Mouse (Mus musculus) forebrain, embryonic 16.5 days (tissue): Measurements from ENCODE around the gene Cux1. TPM values are rescaled to one million over a fixed set of nuclear protein-coding genes. Genes with fewer than 3 reads are reported as not detected.

Experiments used
- ATAC-seq: fragments of 200-750 bp; cut with Nextera tagmentation; 2 replicates; pipeline ENCODE4 v1.8.0; 2017; ENCODE audit warnings: mild to moderate bottlenecking, moderate library complexity
- H3K27ac ChIP-seq: fragments of 300-500 bp; sonication (generic); 2 replicates; pipeline ENCODE4 v1.5.1; 2014; ENCODE audit warnings: low read length, control low read depth
- H3K27me3 ChIP-seq: fragments of 300-500 bp; sonication (generic); replicated peaks from 2 replicates; pipeline ENCODE4 v1.6.1; 2014; ENCODE audit warnings: low read length; ENCODE audit not compliant: control insufficient read depth, insufficient read depth
- H3K36me3 ChIP-seq: fragments of 300-500 bp; sonication (generic); 2 replicates; pipeline ENCODE4 v1.6.1; 2014; ENCODE audit not compliant: control insufficient read depth, insufficient read depth
- H3K4me1 ChIP-seq: fragments of 300-500 bp; sonication (generic); replicated peaks from 2 replicates; pipeline ENCODE4 v1.6.1; 2014; ENCODE audit warnings: low read length; ENCODE audit not compliant: control insufficient read depth, insufficient read depth
- H3K4me2 ChIP-seq: fragments of 300-500 bp; sonication (generic); 2 replicates; pipeline ENCODE4 v1.6.1; 2014; ENCODE audit warnings: mild to moderate bottlenecking, low read length, control low read depth
- H3K4me3 ChIP-seq: fragments of 300-500 bp; sonication (generic); replicated peaks from 2 replicates; pipeline ENCODE4 v1.5.1; 2014; ENCODE audit warnings: mild to moderate bottlenecking, low read length, control low read depth
- H3K9ac ChIP-seq: fragments of 300-500 bp; sonication (generic); replicated peaks from 2 replicates; pipeline ENCODE4 v1.6.1; 2014; ENCODE audit warnings: low read depth, low read length, control low read depth
- H3K9me3 ChIP-seq: fragments of 300-500 bp; sonication (generic); 2 replicates; pipeline ENCODE4 v1.6.1; 2016; ENCODE audit warnings: low read length; ENCODE audit not compliant: control insufficient read depth
- WGBS: fragments of 180-500 bp; shearing (Covaris S2); extraction: QIAGEN DNeasy Blood & Tissue Kit; methylation state at CpG from one replicate; pipeline ENCODE4 v1.1.7; 2014; 5-methylcytosine and 5-hydroxymethylcytosine counted together
- polyA plus RNA-seq: library from polyadenylated mRNA; unstranded; fragments of >200 nt; fragmentation: Nextera tagmentation; extraction: Ambion mirVana; gene quantifications from 2 replicates; pipeline ENCODE4 v1.2.1, GENCODE M21; 2015

Gene Cux1
- polyA plus RNA-seq, 1 experiment from 2014 or later = 138 TPM

GRCm38 (mm10) chr5:136396699-136397098, 170.6 kb downstream of the Cux1 start:
- 94% methylated on average over 1 of the region's 1 CpGs for WGBS
- ATAC-seq = no peak
- no peak overlapping the region for H3K27ac ChIP-seq
- H3K9me3 ChIP-seq = no peaks in the 10 kb centered on the region
- H3K4me3 ChIP-seq = no peak overlapping the region
- H3K9ac ChIP-seq = no peak overlapping the region
- H3K4me2 ChIP-seq = no peak overlapping the region
- no peaks in the 10 kb centered on the region for H3K4me1 ChIP-seq
- H3K36me3 ChIP-seq = no peaks in the 10 kb centered on the region
- no peaks in the 10 kb centered on the region for H3K27me3 ChIP-seq

- no peak overlapping the region for H3K27ac ChIP-seq
- 86% methylated on average over 7 of the region's 7 CpGs for WGBS
- no peaks in the 10 kb centered on the region for H3K27me3 ChIP-seq
- H3K4me1 ChIP-seq = no peaks in the 10 kb centered on the region
- H3K9ac ChIP-seq = no peak overlapping the region
- no peak overlapping the region for H3K4me2 ChIP-seq
- H3K36me3 ChIP-seq = no peaks in the 10 kb centered on the region
- H3K4me3 ChIP-seq = no peak overlapping the region
- no peaks in the 10 kb centered on the region for H3K9me3 ChIP-seq
- ATAC-seq = no peak
These were observed 171.0 kb downstream of the Cux1 start for GRCm38 (mm10) chr5:136396256-136396655.

- Histone ChIP-seq H3K4me3 (no peak overlapping the region), H3K36me3 (no peaks in the 10 kb centered on the region), H3K9ac (no peak overlapping the region), H3K27me3 (no peaks in the 10 kb centered on the region), H3K4me2 (no peak overlapping the region), H3K27ac (no peak overlapping the region), H3K4me1 (no peaks in the 10 kb centered on the region), H3K9me3 (no peaks in the 10 kb centered on the region)
- no peak for ATAC-seq
- WGBS = 78% methylated on average over 3 of the region's 3 CpGs
These were observed 171.6 kb downstream of the Cux1 start for GRCm38 (mm10) chr5:136395600-136396195.

- Histone ChIP-seq H3K9ac (no peak overlapping the region), H3K9me3 (no peaks in the 10 kb centered on the region), H3K4me1 (no peaks in the 10 kb centered on the region), H3K36me3 (no peaks in the 10 kb centered on the region), H3K4me3 (no peak overlapping the region), H3K27me3 (no peaks in the 10 kb centered on the region), H3K4me2 (no peak overlapping the region), H3K27ac (no peak overlapping the region)
- ATAC-seq = no peak
- WGBS = 80% methylated on average over 6 of the region's 6 CpGs
These were observed 172.6 kb downstream of the Cux1 start for GRCm38 (mm10) chr5:136394517-136395212.

DNA sequence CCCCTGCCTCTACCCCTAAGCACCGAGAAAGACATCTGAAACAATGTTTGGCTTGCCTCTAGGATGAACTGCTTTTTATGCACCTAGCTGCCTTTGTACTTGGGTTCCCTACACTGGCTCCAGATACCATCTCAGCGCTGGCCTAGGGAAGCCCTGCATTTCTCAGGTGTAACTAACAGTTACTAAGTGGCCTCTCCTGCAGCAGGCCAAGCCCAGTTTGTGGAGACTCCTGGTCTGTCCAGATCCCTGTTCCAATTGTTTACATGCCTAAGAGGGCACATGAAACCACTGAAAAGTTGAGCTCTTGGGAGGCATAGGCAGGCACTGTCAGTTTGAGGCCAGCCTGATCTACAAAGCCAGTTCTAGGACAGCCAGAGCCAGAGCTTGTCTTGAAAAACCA, 173.7 kb downstream of the Cux1 start:
- H3K27me3 ChIP-seq = no peaks in the 10 kb centered on the region
- no peak overlapping the region for H3K27ac ChIP-seq
- no peak overlapping the region for H3K4me2 ChIP-seq
- H3K9me3 ChIP-seq = no peaks in the 10 kb centered on the region
- H3K4me3 ChIP-seq = no peak overlapping the region
- no peaks in the 10 kb centered on the region for H3K36me3 ChIP-seq
- ATAC-seq = no peak
- WGBS = 91% methylated on average over 2 of the region's 2 CpGs
- H3K9ac ChIP-seq = no peak overlapping the region
- no peaks in the 10 kb centered on the region for H3K4me1 ChIP-seq

DNA sequence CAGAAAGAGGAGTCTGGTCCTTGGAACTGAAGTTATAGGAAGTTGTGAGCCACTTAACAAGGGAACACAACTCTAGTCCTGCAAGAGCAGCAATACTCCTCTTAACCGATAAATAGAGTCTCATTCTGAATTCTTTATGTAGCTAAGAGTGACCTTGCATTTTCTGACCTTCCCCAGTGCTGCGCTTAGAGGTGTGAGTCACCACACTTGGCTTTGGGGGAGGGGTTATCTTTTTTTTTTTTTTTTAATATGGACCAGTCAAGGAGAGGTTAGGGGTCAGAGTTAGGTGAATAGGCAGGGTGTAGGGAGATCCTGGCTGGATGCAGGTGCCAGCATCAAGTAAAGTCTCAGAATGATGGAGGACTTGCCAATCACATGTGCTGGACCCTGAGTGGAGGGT, 180.5 kb downstream of the Cux1 start:
- Histone ChIP-seq H3K4me2 (no peak overlapping the region), H3K36me3 (no peaks in the 10 kb centered on the region), H3K9ac (no peak overlapping the region), H3K4me3 (no peak overlapping the region), H3K4me1 (peaks cover 16% of the 10 kb centered on the region), H3K9me3 (no peaks in the 10 kb centered on the region), H3K27ac (no peak overlapping the region), H3K27me3 (no peaks in the 10 kb centered on the region)
- WGBS = 97% methylated on average over 2 of the region's 2 CpGs
- no peak for ATAC-seq

- WGBS = 67% methylated on average over 3 of the region's 3 CpGs
- H3K4me2 ChIP-seq = no peak overlapping the region
- H3K9ac ChIP-seq = no peak overlapping the region
- H3K9me3 ChIP-seq = no peaks in the 10 kb centered on the region
- H3K36me3 ChIP-seq = no peaks in the 10 kb centered on the region
- H3K27ac ChIP-seq = no peak overlapping the region
- H3K4me3 ChIP-seq = no peak overlapping the region
- no peak for ATAC-seq
- no peaks in the 10 kb centered on the region for H3K27me3 ChIP-seq
- H3K4me1 ChIP-seq = peaks cover 16% of the 10 kb centered on the region
These were observed 182.1 kb downstream of the Cux1 start for GRCm38 (mm10) chr5:136385161-136385560.

DNA sequence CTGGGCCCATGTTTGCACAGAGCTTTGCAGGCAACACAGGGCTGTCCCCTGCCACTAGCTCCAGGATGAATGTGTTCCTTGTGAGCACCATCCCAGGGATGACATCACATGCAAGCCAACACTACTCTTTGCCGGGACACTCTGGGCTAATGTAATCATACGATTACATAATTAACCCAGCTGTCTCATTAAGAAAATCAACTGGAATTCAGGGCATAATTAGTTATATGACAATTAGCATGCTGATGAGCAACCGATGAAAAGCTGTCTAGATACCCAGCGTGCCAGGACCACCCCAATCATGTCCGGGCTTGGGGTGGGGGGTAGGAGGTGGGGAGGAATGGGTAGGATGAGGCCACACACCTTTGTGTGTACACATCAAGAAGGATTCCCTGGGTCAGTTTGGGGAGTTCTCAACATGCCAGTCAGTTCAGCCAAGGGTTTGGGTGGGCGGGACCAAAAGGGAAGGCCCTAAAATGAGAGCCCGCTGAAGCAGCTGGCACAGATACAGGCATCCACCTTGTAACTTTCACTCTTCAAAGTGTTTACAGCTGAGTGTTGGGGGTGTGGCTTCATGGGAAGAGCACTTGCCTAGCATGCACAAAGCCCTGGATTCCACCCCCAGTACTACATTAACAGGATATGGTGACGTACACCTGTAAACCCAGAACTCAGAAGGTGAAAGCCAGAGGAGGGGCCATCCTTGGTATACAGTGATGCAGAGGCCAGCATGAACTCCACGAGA, 184.9 kb downstream of the Cux1 start:
- Histone ChIP-seq H3K4me1 (peaks cover 16% of the 10 kb centered on the region), H3K27ac (0 out of 2 replicates have a peak overlapping the region, but pooled peaks have one; percentile 34), H3K4me2 (no peak overlapping the region), H3K4me3 (no peak overlapping the region), H3K9ac (no peak overlapping the region), H3K9me3 (no peaks in the 10 kb centered on the region), H3K36me3 (no peaks in the 10 kb centered on the region), H3K27me3 (no peaks in the 10 kb centered on the region)
- ATAC-seq = peak; percentile 84
- WGBS = 32% methylated on average over 9 of the region's 9 CpGs

DNA sequence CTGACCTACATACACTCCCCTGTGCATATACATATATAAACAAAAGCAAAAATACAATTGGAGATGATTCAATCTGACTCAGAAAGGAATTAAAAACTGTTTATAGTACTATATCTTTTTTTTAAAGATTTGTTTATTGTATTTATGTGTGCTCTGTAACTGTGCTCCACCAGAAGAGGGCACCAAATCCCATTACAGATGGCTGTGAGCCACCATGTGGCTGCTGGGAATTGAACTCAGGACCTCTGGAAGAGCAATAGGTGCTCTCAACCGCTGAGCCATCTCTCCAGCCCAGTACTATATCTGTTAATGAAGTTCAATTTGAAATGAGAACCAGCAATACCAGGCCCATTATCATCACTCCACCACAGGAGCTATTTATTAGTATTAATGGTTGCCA, 187.9 kb downstream of the Cux1 start:
- ATAC-seq = no peak
- no peak overlapping the region for H3K27ac ChIP-seq
- 74% methylated on average over 1 of the region's 1 CpGs for WGBS
- no peak overlapping the region for H3K4me2 ChIP-seq
- no peaks in the 10 kb centered on the region for H3K36me3 ChIP-seq
- H3K9me3 ChIP-seq = no peaks in the 10 kb centered on the region
- H3K9ac ChIP-seq = no peak overlapping the region
- no peak overlapping the region for H3K4me3 ChIP-seq
- no peaks in the 10 kb centered on the region for H3K27me3 ChIP-seq
- H3K4me1 ChIP-seq = peaks cover 19% of the 10 kb centered on the region
